Comparison of ENCODE assay signal across 8 mouse cellular contexts in the genomic region with DNA sequence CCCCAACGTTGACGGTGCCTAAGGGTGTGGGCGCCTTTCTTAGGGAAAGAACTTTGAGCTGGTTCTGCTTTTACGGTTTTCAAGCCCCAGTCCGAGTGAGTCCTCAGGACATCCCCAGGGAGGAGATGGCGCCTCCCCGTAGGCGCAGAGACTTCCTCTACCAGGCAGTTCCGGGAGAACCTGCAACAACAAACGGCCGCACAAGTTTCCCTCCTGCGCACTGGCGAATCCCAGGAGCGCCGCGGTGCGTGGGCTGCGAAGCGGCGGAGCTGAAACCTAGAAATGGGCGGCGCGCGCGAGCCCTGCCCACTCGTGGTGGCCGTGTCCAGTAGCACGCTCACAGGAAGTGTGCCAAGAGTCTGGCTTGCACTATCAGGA. TPM values are rescaled to one million over a fixed set of nuclear protein-coding genes. Genes with fewer than 3 reads are reported as not detected.
DNase-seq lines count a peak whose midpoint lies in the region; ATAC-seq and TF ChIP-seq lines count a peak whose summit lies in the region.

No protein-coding gene starts in this region.

- no peaks in the 10 kb centered on the region for H3K9me3 ChIP-seq in forebrain, embryonic 11.5 days (ENCODE audit: control insufficient read depth, low read length)
- H3K9me3 ChIP-seq in heart, embryonic 14.5 days (ENCODE audit: control insufficient read depth, low read length), result no peaks in the 10 kb centered on the region
- H3K9me3 ChIP-seq in kidney, embryonic 16.5 days (ENCODE audit: low read length), result no peaks in the 10 kb centered on the region
- no peaks in the 10 kb centered on the region for H3K9me3 ChIP-seq in liver, embryonic 13.5 days (replicated peaks)

- H3K4me2 ChIP-seq in forebrain, embryonic 11.5 days (ENCODE audit: low read depth, low read length, severe bottlenecking), result peak overlapping the region; percentile 92
- H3K4me2 ChIP-seq in heart, embryonic 14.5 days (ENCODE audit: low read length), result peak overlapping the region; percentile 98
- peak overlapping the region; percentile 94 for H3K4me2 ChIP-seq in kidney, embryonic 16.5 days (replicated peaks; ENCODE audit: low read depth, low read length)
- H3K4me2 ChIP-seq in liver, embryonic 13.5 days, result peak overlapping the region; percentile 71
- peak overlapping the region; percentile 60 for H3K4me2 ChIP-seq in myocyte (ENCODE audit: low read depth)

- peaks cover 29% of the 10 kb centered on the region for H3K27me3 ChIP-seq in forebrain, embryonic 11.5 days (ENCODE audit: control insufficient read depth, insufficient read depth, low read length)
- H3K27me3 ChIP-seq in heart, embryonic 14.5 days (ENCODE audit: control insufficient read depth, insufficient read depth, low read length), result peaks cover 7% of the 10 kb centered on the region
- H3K27me3 ChIP-seq in kidney, embryonic 16.5 days (ENCODE audit: insufficient read depth, low read length), result peaks cover 15% of the 10 kb centered on the region
- peaks cover 44% of the 10 kb centered on the region for H3K27me3 ChIP-seq in liver, embryonic 13.5 days
- H3K27me3 ChIP-seq in myocyte (ENCODE audit: control insufficient read depth, insufficient read depth, insufficient read length), result no peaks in the 10 kb centered on the region

- H3K9ac ChIP-seq in forebrain, embryonic 11.5 days (ENCODE audit: low read length), result peak overlapping the region; percentile 41
- H3K9ac ChIP-seq in heart, embryonic 14.5 days (ENCODE audit: low read length), result peak overlapping the region; percentile 77
- H3K9ac ChIP-seq in kidney, embryonic 16.5 days (replicated peaks; ENCODE audit: low read length), result peak overlapping the region; percentile 63
- H3K9ac ChIP-seq in liver, embryonic 13.5 days, result no peak overlapping the region

- no peak overlapping the region for H3K27ac ChIP-seq in forebrain, embryonic 11.5 days (ENCODE audit: low read depth, low read length)
- peak overlapping the region; percentile 69 to 78 for H3K27ac ChIP-seq in heart, embryonic 14.5 days (replicated peaks in 1 of 2; ENCODE audit: control insufficient read depth in 1 of 2, insufficient read depth in 1 of 2, low read depth in 2 of 2, low read length in 2 of 2)
- H3K27ac ChIP-seq in kidney, embryonic 16.5 days (ENCODE audit: low read length), result peak overlapping the region; percentile 35; the same call in 1 of the 2 replicates
- H3K27ac ChIP-seq in liver, embryonic 13.5 days, result no peak overlapping the region

- no peak for ATAC-seq in forebrain, embryonic 11.5 days (replicated peaks; ENCODE audit: low FRiP score)
- peak; percentile 55; the same call in 1 of the 2 replicates for ATAC-seq in heart, embryonic 14.5 days (ENCODE audit: insufficient number of reproducible peaks, insufficient read depth, low FRiP score, low read depth)
- ATAC-seq in kidney, embryonic 16.5 days (ENCODE audit: low FRiP score, low TSS enrichment), result peak; percentile 46
- no peak for ATAC-seq in liver, embryonic 13.5 days (ENCODE audit: low read depth)

- H3K36me3 ChIP-seq in forebrain, embryonic 11.5 days (ENCODE audit: control insufficient read depth, insufficient read depth, low read length), result no peaks in the 10 kb centered on the region
- no peaks in the 10 kb centered on the region for H3K36me3 ChIP-seq in heart, embryonic 14.5 days (ENCODE audit: control insufficient read depth, insufficient read depth, low read length)
- no peaks in the 10 kb centered on the region for H3K36me3 ChIP-seq in kidney, embryonic 16.5 days (ENCODE audit: insufficient read depth, low read length)
- no peaks in the 10 kb centered on the region for H3K36me3 ChIP-seq in liver, embryonic 13.5 days
- no peaks in the 10 kb centered on the region for H3K36me3 ChIP-seq in myocyte (ENCODE audit: control insufficient read depth, insufficient read depth)

- DNase-seq in thymus, postnatal 14 days, result peak; percentile 5
- no peak for DNase-seq in thymus, postnatal 10 days (ENCODE audit: low spot score in 2 of 2)
- DNase-seq in forebrain, embryonic 11.5 days (ENCODE audit: low spot score), result peak; percentile 68
- DNase-seq in liver, embryonic 13.5 days, result no peak
- peak; percentile 87 for DNase-seq in testis, postnatal 10 days (ENCODE audit: low spot score)

- H3K4me1 ChIP-seq in forebrain, embryonic 11.5 days (replicated peaks; ENCODE audit: control insufficient read depth, insufficient read depth, low read length), result peaks cover 5% of the 10 kb centered on the region; the same call in 1 of the 2 replicates
- peaks cover 4 to 5% of the 10 kb centered on the region in 2 experiments; a peak in 1 of 4 replicates for H3K4me1 ChIP-seq in heart, embryonic 14.5 days (ENCODE audit: control insufficient read depth in 2 of 2, insufficient read depth in 2 of 2, low read length in 2 of 2)
- H3K4me1 ChIP-seq in kidney, embryonic 16.5 days (ENCODE audit: insufficient read depth, low read length), result peaks cover 37% of the 10 kb centered on the region
- H3K4me1 ChIP-seq in liver, embryonic 13.5 days (replicated peaks), result no peaks in the 10 kb centered on the region

- no peak overlapping the region for H3ac ChIP-seq in myocyte (ENCODE audit: control insufficient read depth, insufficient read length)

- WGBS in forebrain, embryonic 11.5 days, result under 1% methylated on average over 28 of the region's 28 CpGs
- WGBS in heart, embryonic 14.5 days, result 0% methylated on average over 28 of the region's 28 CpGs
- 0% methylated on average over 28 of the region's 28 CpGs for WGBS in kidney, embryonic 16.5 days
- WGBS in liver, embryonic 13.5 days (ENCODE audit: insufficient replicate concordance), result under 1% methylated on average over 28 of the region's 28 CpGs

- H3K4me3 ChIP-seq in forebrain, embryonic 11.5 days (ENCODE audit: low read depth, low read length), result peak overlapping the region; percentile 43
- H3K4me3 ChIP-seq in heart, embryonic 14.5 days (ENCODE audit: control insufficient read depth in 1 of 2, insufficient read depth in 1 of 2, low read depth in 1 of 2, low read length in 2 of 2), result peak overlapping the region; percentile 60 to 67
- peak overlapping the region; percentile 60 for H3K4me3 ChIP-seq in kidney, embryonic 16.5 days (ENCODE audit: low read length)
- H3K4me3 ChIP-seq in liver, embryonic 13.5 days (replicated peaks), result peak overlapping the region; percentile 53
- no peak overlapping the region for H3K4me3 ChIP-seq in myocyte

- TF ChIP-seq POLR2A in myocyte (IDR thresholded peaks at IDR 0.05; ENCODE audit: insufficient read length, low read depth), result no peak

- H3K79me2 ChIP-seq in myocyte (ENCODE audit: control insufficient read depth, insufficient read depth), result no peaks in the 10 kb centered on the region

TF ChIP-seq in myocyte, 11 proteins besides CTCF, POLR2A, EP300 and RAD21:
- TF ChIP-seq E2F4 (IDR thresholded peaks at IDR 0.05; ENCODE audit: insufficient read depth) (no peak), TCF3 (IDR thresholded peaks at IDR 0.05; ENCODE audit: insufficient read length, low read depth) (no peak), TCF12 (IDR thresholded peaks at IDR 0.05; ENCODE audit: insufficient read depth, poor library complexity, severe bottlenecking) (no peak), USF1 (IDR thresholded peaks at IDR 0.05; ENCODE audit: low read depth) (no peak), SRF (IDR thresholded peaks at IDR 0.05; ENCODE audit: control insufficient read depth, insufficient read length, low read depth) (no peak), REST (IDR thresholded peaks at IDR 0.05; ENCODE audit: insufficient read depth, insufficient read length) (no peak), MYOG (IDR thresholded peaks at IDR 0.05; ENCODE audit: control insufficient read depth in 1 of 3, insufficient read depth in 1 of 3, insufficient read length in 2 of 3, low read depth in 2 of 3) (no peak), POLR2AphosphoS2 (IDR thresholded peaks at IDR 0.05; ENCODE audit: insufficient read length, low read depth) (no peak), CEBPB (IDR thresholded peaks at IDR 0.05; ENCODE audit: insufficient read depth, poor library complexity, severe bottlenecking) (no peak), MAX (IDR thresholded peaks at IDR 0.05; ENCODE audit: low read depth) (no peak), MYOD1 (IDR thresholded peaks at IDR 0.05; ENCODE audit: control insufficient read depth in 1 of 3, insufficient read length in 2 of 3, low read depth in 2 of 3) (no peak)

RNA-seq across cellular contexts. Expression of gene Prr15, which starts 2.0 kb away (rescaled TPM):
- polyA plus RNA-seq in forebrain, embryonic 11.5 days (2014; fragmentation: Nextera tagmentation; extraction: Ambion mirVana), result 5.0 and 6.0 TPM in 2 replicates
- 25.2 and 26.2 TPM in 2 replicates for polyA plus RNA-seq in heart, embryonic 14.5 days (2014; fragmentation: Nextera tagmentation; extraction: Ambion mirVana)
- polyA plus RNA-seq in kidney, embryonic 16.5 days (2015; fragmentation: Nextera tagmentation; extraction: Ambion mirVana), result 8.9 and 9.2 TPM in 2 replicates
- polyA plus RNA-seq in liver, embryonic 13.5 days (2015; fragmentation: Nextera tagmentation; extraction: Ambion mirVana), result 0.60 and 0.67 TPM in 2 replicates
- polyA plus RNA-seq in myocyte (2012; fragmentation: generic; extraction: Trizol), result 0.11 TPM

Comparison
In these comparisons a context has a peak if more than half of its experiments do, and no peak if none do; other contexts are left out.
1. DNase-seq: peak in thymus, postnatal 14 days (single experiment), forebrain, embryonic 11.5 days (single experiment) and testis, postnatal 10 days (single experiment); none in thymus, postnatal 10 days (0 of 2) and liver, embryonic 13.5 days (single experiment).
2. ATAC-seq: peak in heart, embryonic 14.5 days (single experiment) and kidney, embryonic 16.5 days (single experiment); none in forebrain, embryonic 11.5 days (single experiment) and liver, embryonic 13.5 days (single experiment).
3. H3K27ac ChIP-seq: peak in heart, embryonic 14.5 days (2 of 2) and kidney, embryonic 16.5 days (single experiment); none in forebrain, embryonic 11.5 days (single experiment) and liver, embryonic 13.5 days (single experiment).
4. Peak in every context shown above with its lines, with median percentiles within 50 percentile points of each other: H3K4me2 ChIP-seq.